Mouse (Mus musculus): ENCODE measurements at regions not wholly inside any gene's neighbourhood (a gene's known extent, or its start where the extent isn't known, plus 50 kb on each side); places are given as distances from the start of the nearest gene placed in this dataset.

DNA sequence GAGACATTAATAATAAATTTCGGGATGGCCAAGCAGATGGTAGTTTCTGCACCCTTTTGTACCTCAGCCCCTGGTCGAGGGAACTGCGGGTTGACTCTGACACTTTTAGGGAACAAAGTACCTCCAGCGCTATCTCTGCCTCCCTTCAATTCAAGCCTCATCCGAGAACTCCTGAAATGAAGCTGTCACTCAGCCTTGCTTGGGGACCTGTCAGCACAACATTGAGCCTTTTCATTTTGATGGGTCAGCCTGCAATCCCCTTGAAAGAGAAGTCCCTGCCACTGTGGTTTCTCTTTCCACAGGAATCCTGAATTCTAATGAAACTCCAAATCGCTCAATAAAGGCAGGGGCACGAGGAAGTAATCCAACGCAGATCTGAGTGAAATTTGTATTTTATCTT is 257.5 kb downstream of the Nr2f2 start:
- Histone ChIP-seq H3K27ac (replicated peaks) (no peak overlapping the region), H3K4me2 (replicated peaks) (no peak overlapping the region), H3K4me3 (replicated peaks) (no peak overlapping the region), H3K27me3 (no peaks in the 10 kb centered on the region), H3K36me3 (no peaks in the 10 kb centered on the region), H3K9me3 (replicated peaks) (no peaks in the 10 kb centered on the region), H3K9ac (no peak overlapping the region), H3K4me1 (no peaks in the 10 kb centered on the region)
- 30% methylated on average over 8 of the region's 8 CpGs for WGBS
- no peak for ATAC-seq (ENCODE audit: insufficient number of reproducible peaks, low FRiP score, low TSS enrichment, low read depth)

DNA sequence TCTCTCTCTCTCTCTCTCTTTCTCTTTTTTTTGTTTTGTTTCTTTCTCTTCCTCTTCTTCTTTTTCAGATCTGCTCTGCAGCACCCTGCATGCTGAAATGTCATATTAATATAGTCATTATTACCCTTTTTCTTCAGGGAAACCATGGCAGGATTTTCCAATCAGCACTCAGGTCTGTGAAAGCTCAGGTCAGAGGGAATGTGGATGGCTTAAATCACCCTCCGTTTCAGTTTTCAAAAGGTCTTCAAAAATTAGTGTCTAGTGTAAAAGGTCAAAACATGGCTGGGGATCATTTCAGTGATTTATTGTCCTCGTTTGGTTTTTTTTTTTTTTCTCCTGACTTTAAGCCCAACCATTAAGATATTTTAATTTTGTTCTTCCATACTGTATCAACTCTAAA is 261.5 kb downstream of the Nr2f2 start:
- H3K36me3 ChIP-seq = no peaks in the 10 kb centered on the region
- no peak overlapping the region for H3K4me3 ChIP-seq (replicated peaks)
- no peaks in the 10 kb centered on the region for H3K27me3 ChIP-seq
- H3K9me3 ChIP-seq (replicated peaks) = no peaks in the 10 kb centered on the region
- H3K4me2 ChIP-seq (replicated peaks) = no peak overlapping the region
- no peak overlapping the region for H3K27ac ChIP-seq (replicated peaks)
- no peak for ATAC-seq (ENCODE audit: insufficient number of reproducible peaks, low FRiP score, low TSS enrichment, low read depth)
- H3K9ac ChIP-seq = no peak overlapping the region
- 15% methylated on average over 2 of the region's 2 CpGs for WGBS
- no peaks in the 10 kb centered on the region for H3K4me1 ChIP-seq

DNA sequence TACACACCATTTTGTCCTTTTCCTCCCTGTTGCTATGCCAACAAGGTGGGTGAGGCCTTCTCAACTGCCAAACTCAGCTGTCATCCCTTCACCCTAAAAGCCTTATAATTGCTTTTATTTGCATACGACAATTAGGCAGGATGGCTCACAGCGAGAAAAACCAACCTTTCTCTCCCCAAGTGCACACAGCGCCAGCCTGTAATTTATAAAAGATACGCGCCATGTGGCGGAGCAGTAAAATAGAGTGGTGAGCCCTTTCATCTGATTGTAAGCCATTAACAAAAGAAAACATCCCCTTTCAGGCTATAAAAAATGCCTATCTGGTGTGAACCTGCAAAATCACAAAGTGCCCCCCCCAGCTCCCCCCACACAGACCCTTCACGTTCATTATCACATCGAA is 262.0 kb downstream of the Nr2f2 start:
- H3K27me3 ChIP-seq = no peaks in the 10 kb centered on the region
- ATAC-seq (ENCODE audit: insufficient number of reproducible peaks, low FRiP score, low TSS enrichment, low read depth) = no peak
- H3K9ac ChIP-seq = no peak overlapping the region
- 46% methylated on average over 8 of the region's 8 CpGs for WGBS
- no peaks in the 10 kb centered on the region for H3K36me3 ChIP-seq
- H3K4me2 ChIP-seq (replicated peaks) = no peak overlapping the region
- no peaks in the 10 kb centered on the region for H3K4me1 ChIP-seq
- H3K9me3 ChIP-seq (replicated peaks) = no peaks in the 10 kb centered on the region
- H3K4me3 ChIP-seq (replicated peaks) = no peak overlapping the region
- H3K27ac ChIP-seq (replicated peaks) = no peak overlapping the region

DNA sequence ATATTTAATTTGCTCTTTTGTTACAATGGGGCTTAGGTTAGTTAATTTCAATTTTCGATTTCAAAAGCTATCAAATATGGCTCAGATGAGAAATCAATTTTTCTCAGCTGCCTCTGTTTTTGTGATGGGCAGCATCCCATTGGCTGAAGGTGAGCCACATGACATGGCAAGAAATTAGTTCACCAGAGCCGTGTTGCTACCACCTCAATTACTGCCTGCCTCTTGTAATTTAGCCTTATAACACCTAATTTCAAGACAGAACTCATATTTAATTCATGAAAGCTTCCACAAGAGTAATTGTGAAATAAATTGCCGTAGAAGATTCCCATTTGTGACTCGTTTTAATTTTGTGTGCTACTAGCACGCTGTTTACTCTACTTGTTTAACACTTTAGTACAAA is 262.9 kb downstream of the Nr2f2 start:
- Histone ChIP-seq H3K4me3 (replicated peaks) (no peak overlapping the region), H3K36me3 (no peaks in the 10 kb centered on the region), H3K4me2 (replicated peaks) (no peak overlapping the region), H3K9ac (no peak overlapping the region), H3K9me3 (replicated peaks) (no peaks in the 10 kb centered on the region), H3K4me1 (no peaks in the 10 kb centered on the region), H3K27me3 (no peaks in the 10 kb centered on the region), H3K27ac (replicated peaks) (no peak overlapping the region)
- WGBS = 77% methylated on average over 5 of the region's 5 CpGs
- no peak for ATAC-seq (ENCODE audit: insufficient number of reproducible peaks, low FRiP score, low TSS enrichment, low read depth)

DNA sequence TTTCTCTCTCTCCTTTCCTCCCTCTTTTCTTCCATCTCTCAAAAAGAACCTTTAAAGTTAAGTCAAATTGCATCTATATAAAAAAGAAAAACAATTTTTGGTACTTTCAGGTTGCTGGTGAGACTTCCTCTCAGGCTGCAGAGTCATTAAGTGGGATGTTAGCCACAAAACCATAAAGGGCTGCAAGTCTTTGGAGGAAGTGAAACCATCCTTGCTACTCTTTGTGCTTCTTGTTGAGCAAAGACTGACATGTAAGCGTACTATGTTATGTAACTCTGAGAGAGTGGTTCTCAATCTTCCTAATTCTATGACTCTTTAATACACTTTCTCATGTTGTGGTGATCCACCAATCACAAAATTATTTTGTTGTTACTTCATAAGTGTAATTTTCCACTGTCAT is 267.5 kb downstream of the Nr2f2 start:
- ATAC-seq (ENCODE audit: insufficient number of reproducible peaks, low FRiP score, low TSS enrichment, low read depth) = no peak
- WGBS = 90% methylated on average over 1 of the region's 1 CpGs
- no peaks in the 10 kb centered on the region for H3K36me3 ChIP-seq
- no peak overlapping the region for H3K27ac ChIP-seq (replicated peaks)
- H3K27me3 ChIP-seq = no peaks in the 10 kb centered on the region
- no peaks in the 10 kb centered on the region for H3K9me3 ChIP-seq (replicated peaks)
- no peaks in the 10 kb centered on the region for H3K4me1 ChIP-seq
- H3K4me2 ChIP-seq (replicated peaks) = no peak overlapping the region
- H3K9ac ChIP-seq = no peak overlapping the region
- H3K4me3 ChIP-seq (replicated peaks) = no peak overlapping the region

DNA sequence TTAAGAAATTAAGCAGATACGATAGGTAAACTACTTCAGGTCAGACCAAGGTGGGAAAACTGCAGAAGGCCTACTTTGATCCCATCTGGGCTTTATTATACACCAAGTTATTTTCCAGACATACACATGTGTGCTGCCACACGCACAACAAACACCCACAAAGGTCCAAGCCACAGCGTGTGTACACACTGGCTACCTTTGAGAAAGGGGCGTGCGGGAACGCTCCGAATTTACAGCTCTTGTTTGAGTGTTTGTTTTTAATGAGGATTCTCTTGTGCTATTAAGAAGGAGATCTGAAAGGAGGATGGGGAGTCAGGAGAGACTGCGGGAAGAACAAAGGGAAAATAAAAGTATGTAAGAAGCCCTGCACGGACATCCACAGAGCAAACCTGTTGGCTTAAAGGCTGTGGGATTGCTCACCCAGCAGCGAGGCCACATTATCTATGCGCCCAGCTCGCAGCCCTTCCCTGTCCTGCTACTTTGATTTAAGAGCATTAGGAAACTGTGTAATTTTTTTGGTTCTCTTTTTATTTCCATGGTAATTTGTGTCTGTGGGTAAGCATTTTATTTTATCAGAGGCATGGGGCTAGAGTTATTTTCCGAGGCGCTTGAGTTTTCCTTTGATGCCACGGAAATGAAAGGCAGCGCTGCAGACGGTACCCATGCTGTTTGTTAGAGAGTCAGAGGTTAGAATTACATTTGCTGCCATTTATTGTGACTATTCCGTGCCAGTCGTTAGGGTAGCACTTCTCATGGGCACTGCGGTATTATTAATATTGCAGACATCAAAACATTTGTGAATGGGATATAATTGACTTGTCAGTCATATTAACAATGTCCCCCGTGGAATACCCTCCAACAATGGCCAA is 272.4 kb downstream of the Nr2f2 start:
- 60% methylated on average over 21 of the region's 21 CpGs for WGBS
- H3K4me1 ChIP-seq = no peaks in the 10 kb centered on the region
- no peak overlapping the region for H3K9ac ChIP-seq
- H3K27ac ChIP-seq (replicated peaks) = no peak overlapping the region
- H3K9me3 ChIP-seq (replicated peaks) = no peaks in the 10 kb centered on the region
- H3K36me3 ChIP-seq = no peaks in the 10 kb centered on the region
- H3K4me3 ChIP-seq (replicated peaks) = no peak overlapping the region
- no peaks in the 10 kb centered on the region for H3K27me3 ChIP-seq
- no peak for ATAC-seq (ENCODE audit: insufficient number of reproducible peaks, low FRiP score, low TSS enrichment, low read depth)
- H3K4me2 ChIP-seq (replicated peaks) = no peak overlapping the region

DNA sequence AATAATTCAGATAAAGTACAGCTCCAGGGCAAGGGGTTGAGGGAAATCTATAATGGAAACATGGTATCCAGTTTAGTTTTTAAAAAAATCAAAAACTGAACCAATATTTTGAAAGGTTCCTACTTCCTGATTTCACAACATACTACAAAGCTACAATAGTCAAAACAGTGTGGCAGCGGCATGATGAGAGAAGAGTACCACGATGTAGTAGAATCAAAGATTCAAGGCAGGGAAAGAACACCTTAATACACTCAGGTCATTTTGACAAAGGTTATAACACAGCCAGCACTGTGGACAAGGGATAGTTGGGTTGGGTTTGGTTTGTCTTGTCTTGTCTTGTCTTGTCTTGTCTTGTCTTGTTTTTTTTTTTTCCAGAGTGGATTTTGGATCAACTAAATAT is 274.4 kb downstream of the Nr2f2 start:
- WGBS = 98% methylated on average over 2 of the region's 2 CpGs
- no peak overlapping the region for H3K4me2 ChIP-seq (replicated peaks)
- no peak overlapping the region for H3K4me3 ChIP-seq (replicated peaks)
- H3K27me3 ChIP-seq = no peaks in the 10 kb centered on the region
- no peaks in the 10 kb centered on the region for H3K9me3 ChIP-seq (replicated peaks)
- H3K36me3 ChIP-seq = no peaks in the 10 kb centered on the region
- no peak overlapping the region for H3K9ac ChIP-seq
- no peaks in the 10 kb centered on the region for H3K4me1 ChIP-seq
- H3K27ac ChIP-seq (replicated peaks) = no peak overlapping the region
- ATAC-seq (ENCODE audit: insufficient number of reproducible peaks, low FRiP score, low TSS enrichment, low read depth) = no peak

DNA sequence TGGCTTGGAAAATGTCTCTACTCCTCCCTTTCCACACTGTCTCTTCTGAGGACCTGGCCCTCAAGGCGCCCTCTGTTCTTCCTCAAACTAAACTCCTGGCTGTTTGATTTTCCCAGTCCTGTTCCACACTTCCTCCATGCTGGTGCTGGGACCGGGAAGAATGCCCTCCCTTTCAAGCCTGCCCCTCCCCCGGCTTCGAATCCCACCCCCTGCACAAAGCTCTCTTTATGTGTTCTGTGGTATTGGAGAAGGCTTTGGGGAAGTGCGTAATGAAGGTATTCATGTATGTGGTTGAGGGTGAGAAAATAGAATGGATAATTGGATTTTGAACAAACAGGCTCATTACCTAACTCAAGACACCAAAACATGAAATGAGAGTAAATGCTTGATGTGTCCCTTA is 277.4 kb downstream of the Nr2f2 start:
- Histone ChIP-seq H3K36me3 (no peaks in the 10 kb centered on the region), H3K4me3 (replicated peaks) (no peak overlapping the region), H3K27me3 (no peaks in the 10 kb centered on the region), H3K4me1 (no peaks in the 10 kb centered on the region), H3K9ac (no peak overlapping the region), H3K27ac (replicated peaks) (no peak overlapping the region), H3K4me2 (replicated peaks) (no peak overlapping the region), H3K9me3 (replicated peaks) (no peaks in the 10 kb centered on the region)
- no peak for ATAC-seq (ENCODE audit: insufficient number of reproducible peaks, low FRiP score, low TSS enrichment, low read depth)
- 23% methylated on average over 5 of the region's 5 CpGs for WGBS

DNA sequence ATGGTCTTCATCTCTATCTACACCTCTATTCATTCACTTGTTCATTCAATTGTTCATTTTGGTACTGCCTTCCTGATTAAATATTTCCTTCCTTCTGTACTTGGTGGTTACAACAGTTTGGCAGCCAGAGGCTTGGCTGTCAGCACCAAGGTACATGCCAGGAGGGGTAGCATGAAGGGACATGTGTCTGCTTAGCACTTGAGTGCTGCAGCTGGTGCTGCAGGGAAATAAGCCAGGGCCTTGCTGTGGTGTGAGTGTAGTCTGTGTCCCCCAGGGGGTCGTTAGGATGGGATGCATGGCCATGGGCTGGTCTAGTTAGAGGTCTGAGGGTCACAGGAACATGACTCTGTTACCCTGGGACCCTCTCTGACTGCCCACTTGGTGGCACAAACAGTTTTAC is 296.9 kb downstream of the Nr2f2 start:
- Histone ChIP-seq H3K36me3 (no peaks in the 10 kb centered on the region), H3K4me2 (replicated peaks) (no peak overlapping the region), H3K9me3 (replicated peaks) (no peaks in the 10 kb centered on the region), H3K4me3 (replicated peaks) (no peak overlapping the region), H3K9ac (no peak overlapping the region), H3K27ac (replicated peaks) (no peak overlapping the region), H3K27me3 (no peaks in the 10 kb centered on the region), H3K4me1 (0 out of 2 replicates have a peak, but pooled peaks cover 8% of the 10 kb centered on the region)
- ATAC-seq (ENCODE audit: insufficient number of reproducible peaks, low FRiP score, low TSS enrichment, low read depth) = no peak
- 58% methylated on average over 1 of the region's 1 CpGs for WGBS

DNA sequence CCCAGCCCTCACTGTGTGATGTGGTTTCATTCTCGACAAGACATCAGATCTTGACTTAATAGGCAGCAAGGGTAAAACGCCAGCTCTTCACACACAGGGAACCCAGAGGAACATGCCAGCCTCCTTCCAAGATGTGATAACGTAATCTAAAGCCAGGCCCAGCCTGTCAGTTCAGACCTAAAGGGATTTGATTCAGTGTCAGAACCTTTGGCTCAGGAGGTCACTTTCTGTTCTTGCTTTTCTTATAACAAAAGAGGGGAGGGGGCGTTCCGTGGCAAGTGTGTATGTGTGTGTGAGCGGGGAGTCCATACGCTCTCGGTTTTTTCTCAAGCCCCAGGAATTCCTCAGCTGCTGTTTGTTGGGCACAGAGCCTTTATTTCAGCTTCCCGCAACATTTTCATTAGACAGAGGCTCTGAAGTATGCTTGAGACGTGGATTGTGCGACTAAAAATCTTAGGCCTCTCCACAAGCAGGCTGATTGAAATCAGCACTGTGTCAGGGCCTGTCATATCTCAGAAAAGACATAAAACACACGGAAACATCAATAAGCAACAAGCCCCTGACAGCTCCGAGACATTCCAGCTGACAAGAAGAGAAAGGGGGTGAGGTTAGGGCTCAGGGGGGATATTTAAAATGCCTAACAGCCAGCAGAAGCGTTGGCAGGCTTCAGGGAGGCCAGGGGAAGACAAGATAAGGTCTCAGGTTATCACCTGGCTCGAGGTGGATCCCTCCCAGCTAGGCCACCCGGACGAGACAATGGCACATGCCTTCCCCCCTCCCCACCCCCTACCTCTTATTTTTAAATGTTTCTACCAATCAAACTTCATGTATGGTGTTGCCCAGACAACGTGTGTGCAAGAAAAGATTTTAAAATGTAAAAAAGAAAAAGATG is 298.5 kb downstream of the Nr2f2 start:
- WGBS = 15% methylated on average over 18 of the region's 18 CpGs
- no peaks in the 10 kb centered on the region for H3K27me3 ChIP-seq
- no peak overlapping the region for H3K27ac ChIP-seq (replicated peaks)
- ATAC-seq (ENCODE audit: insufficient number of reproducible peaks, low FRiP score, low TSS enrichment, low read depth) = no peak
- 0 out of 2 replicates have a peak, but pooled peaks cover 8% of the 10 kb centered on the region for H3K4me1 ChIP-seq
- H3K9ac ChIP-seq = no peak overlapping the region
- H3K4me2 ChIP-seq (replicated peaks) = peak overlapping the region; percentile 38
- no peaks in the 10 kb centered on the region for H3K36me3 ChIP-seq
- H3K9me3 ChIP-seq (replicated peaks) = no peaks in the 10 kb centered on the region
- no peak overlapping the region; the same call in 1 of the 2 replicates for H3K4me3 ChIP-seq (replicated peaks)

DNA sequence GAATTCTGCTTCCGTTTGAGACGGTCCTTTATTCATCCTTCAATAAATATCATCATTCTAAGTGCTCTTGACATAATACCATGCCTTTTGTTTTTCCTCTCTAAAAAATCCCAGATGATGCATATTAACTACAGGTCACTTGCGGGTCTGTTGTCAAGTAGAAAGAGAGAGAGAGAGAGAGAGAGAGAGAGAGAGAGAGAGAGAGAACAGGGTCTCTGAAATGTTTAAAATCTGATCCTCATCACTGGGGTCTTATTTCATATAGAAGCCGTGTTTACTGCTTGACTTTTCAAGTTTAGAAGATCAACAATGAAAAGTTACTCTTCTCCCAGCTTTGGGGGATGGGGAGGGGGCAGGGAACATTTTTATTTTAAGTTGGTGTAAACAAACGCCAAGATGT is 299.5 kb downstream of the Nr2f2 start:
- Histone ChIP-seq H3K9me3 (replicated peaks) (no peaks in the 10 kb centered on the region), H3K4me3 (replicated peaks) (no peak overlapping the region), H3K4me2 (replicated peaks) (peak overlapping the region; percentile 38), H3K27me3 (no peaks in the 10 kb centered on the region), H3K36me3 (no peaks in the 10 kb centered on the region), H3K9ac (no peak overlapping the region), H3K27ac (replicated peaks) (no peak overlapping the region), H3K4me1 (0 out of 2 replicates have a peak, but pooled peaks cover 8% of the 10 kb centered on the region)
- ATAC-seq (ENCODE audit: insufficient number of reproducible peaks, low FRiP score, low TSS enrichment, low read depth) = no peak
- WGBS = 38% methylated on average over 5 of the region's 5 CpGs

All from embryonic facial prominence, embryonic 15.5 days (tissue).